Mouse (Mus musculus) thymus, postnatal 14 days (tissue): Measurements from ENCODE around the gene Tnnt2.
A peak's percentile ranks its signal among the peaks of the same experiment; 100 is the strongest.

Source experiments
- DNase-seq: peaks from one replicate; pipeline ENCODE4 v3.0.0; 2021

The Tnnt2 gene

GRCm38 (mm10) chr1:135856070-135856469 lies 19.9 kb downstream of the Tnnt2 start:
- DNase-seq, result no peak

- DNase-seq, result no peak
Measured at GRCm38 (mm10) chr1:135857137-135857775, 21.1 kb downstream of the Tnnt2 start.

- DNase-seq, result no peak
Measured at GRCm38 (mm10) chr1:135858533-135858932, 22.4 kb downstream of the Tnnt2 start.

GRCm38 (mm10) chr1:135861091-135861490 lies 24.9 kb downstream of the Tnnt2 start:
- no peak for DNase-seq

- DNase-seq, result no peak
Measured at GRCm38 (mm10) chr1:135861980-135862552, 25.9 kb downstream of the Tnnt2 start.

GRCm38 (mm10) chr1:135862561-135862960 lies 26.4 kb downstream of the Tnnt2 start:
- DNase-seq, result no peak

GRCm38 (mm10) chr1:135863786-135864335 lies 27.7 kb downstream of the Tnnt2 start:
- no peak for DNase-seq

- DNase-seq, result no peak
Measured at GRCm38 (mm10) chr1:135864830-135865229, 28.7 kb downstream of the Tnnt2 start.

GRCm38 (mm10) chr1:135865518-135866194 lies 29.5 kb downstream of the Tnnt2 start:
- peak; percentile 76 for DNase-seq

GRCm38 (mm10) chr1:135868570-135868969 lies 32.4 kb downstream of the Tnnt2 start:
- no peak for DNase-seq

GRCm38 (mm10) chr1:135872991-135873390 lies 36.8 kb downstream of the Tnnt2 start:
- DNase-seq, result no peak

- no peak for DNase-seq
Measured at GRCm38 (mm10) chr1:135877248-135877647, 41.1 kb downstream of the Tnnt2 start.

- peak; percentile 69 for DNase-seq
Measured at GRCm38 (mm10) chr1:135882385-135883109, 46.4 kb downstream of the Tnnt2 start.

- no peak for DNase-seq
Measured at GRCm38 (mm10) chr1:135889461-135890185, 53.5 kb downstream of the Tnnt2 start.

- no peak for DNase-seq
Measured at GRCm38 (mm10) chr1:135891424-135892216, 55.5 kb downstream of the Tnnt2 start.

GRCm38 (mm10) chr1:135892233-135892632 lies 56.1 kb downstream of the Tnnt2 start:
- no peak for DNase-seq

GRCm38 (mm10) chr1:135892764-135893163 lies 56.6 kb downstream of the Tnnt2 start:
- no peak for DNase-seq

- DNase-seq, result no peak
Measured at GRCm38 (mm10) chr1:135893377-135893776, 57.2 kb downstream of the Tnnt2 start.

- DNase-seq, result no peak
Measured at GRCm38 (mm10) chr1:135895367-135895766, 59.2 kb downstream of the Tnnt2 start.

- DNase-seq, result no peak
Measured at GRCm38 (mm10) chr1:135899295-135899694, 63.1 kb downstream of the Tnnt2 start.

- DNase-seq, result no peak
Measured at GRCm38 (mm10) chr1:135899991-135900515, 63.9 kb downstream of the Tnnt2 start.
